Mouse (Mus musculus) lung, embryonic 16.5 days (tissue): Measurements from ENCODE around the gene Olfr697. TPM values are rescaled to one million over a fixed set of nuclear protein-coding genes. Genes with fewer than 3 reads are reported as not detected.
"Not testable (repeated sequence)": the region's sequence is repeated elsewhere in the genome, so short reads cannot be mapped to it uniquely, and the experiment has no call there.

Experiments used
- ATAC-seq: fragments of 200-750 bp; cut with Nextera tagmentation; 2 replicates; pipeline ENCODE4 v1.8.0; 2017; ENCODE audit warnings: low read depth, mild to moderate bottlenecking, moderate library complexity
- H3K27ac ChIP-seq: fragments of 300-500 bp; sonication (generic); 2 replicates; pipeline ENCODE4 v1.5.1; 2014; ENCODE audit warnings: mild to moderate bottlenecking, control low read depth, low read length
- H3K27me3 ChIP-seq: fragments of 300-500 bp; sonication (generic); 2 replicates; pipeline ENCODE4 v1.6.1; 2014; ENCODE audit warnings: low read depth, low read length, mixed read lengths; ENCODE audit not compliant: control insufficient read depth, insufficient read depth
- H3K36me3 ChIP-seq: fragments of 300-500 bp; sonication (generic); 2 replicates; pipeline ENCODE4 v1.6.1; 2014; ENCODE audit warnings: low read length; ENCODE audit not compliant: control insufficient read depth, insufficient read depth
- H3K4me1 ChIP-seq: fragments of 300-500 bp; sonication (generic); replicated peaks from 2 replicates; pipeline ENCODE4 v1.6.1; 2014; ENCODE audit warnings: low read length, mixed read lengths; ENCODE audit not compliant: control insufficient read depth, insufficient read depth
- H3K4me2 ChIP-seq: fragments of 300-500 bp; sonication (generic); 2 replicates; pipeline ENCODE4 v1.6.1; 2014; ENCODE audit warnings: low read depth, low read length, control low read depth
- H3K4me3 ChIP-seq: fragments of 300-500 bp; sonication (generic); 2 replicates; pipeline ENCODE4 v1.5.1; 2014; ENCODE audit warnings: mild to moderate bottlenecking, low read length, control low read depth
- H3K9ac ChIP-seq: fragments of 300-500 bp; sonication (generic); 2 replicates; pipeline ENCODE4 v1.6.1; 2014; ENCODE audit warnings: low read length, control low read depth
- H3K9me3 ChIP-seq: fragments of 300-500 bp; sonication (generic); 2 replicates; pipeline ENCODE4 v1.6.1; 2016; ENCODE audit warnings: low read length; ENCODE audit not compliant: control insufficient read depth
- WGBS: fragments of 180-500 bp; shearing (Covaris S2); extraction: QIAGEN DNeasy Blood & Tissue Kit; methylation state at CpG from one replicate; pipeline ENCODE4 v1.1.7; 2014; 5-methylcytosine and 5-hydroxymethylcytosine counted together
- polyA plus RNA-seq: library from polyadenylated mRNA; unstranded; fragments of >200 nt; fragmentation: Nextera tagmentation; extraction: Ambion mirVana; gene quantifications from 2 replicates; pipeline ENCODE4 v1.2.1, GENCODE M21; 2015

Olfr697 gene
- polyA plus RNA-seq, 1 experiment from 2014 or later, result not detected

GRCm38 (mm10) chr7:106711463-106711862 is 30.8 kb downstream of the Olfr697 start:
- Histone ChIP-seq H3K27ac (no peak overlapping the region), H3K27me3 (no peaks in the 10 kb centered on the region), H3K4me3 (no peak overlapping the region), H3K9me3 (no peaks in the 10 kb centered on the region), H3K36me3 (no peaks in the 10 kb centered on the region), H3K4me2 (no peak overlapping the region), H3K9ac (no peak overlapping the region), H3K4me1 (no peaks in the 10 kb centered on the region)
- no peak for ATAC-seq
- 90% methylated on average over 6 of the region's 6 CpGs for WGBS

GRCm38 (mm10) chr7:106707705-106708104 is 34.5 kb downstream of the Olfr697 start:
- not testable (repeated sequence) for ATAC-seq, H3K4me2 ChIP-seq, H3K9ac ChIP-seq, H3K27ac ChIP-seq, H3K27me3 ChIP-seq, H3K4me1 ChIP-seq, H3K4me3 ChIP-seq, H3K9me3 ChIP-seq, H3K36me3 ChIP-seq
- 92% methylated on average over 10 of the region's 10 CpGs for WGBS

- Histone ChIP-seq H3K27ac (no peak overlapping the region), H3K9me3 (0 out of 2 replicates have a peak, but pooled peaks cover 2% of the 10 kb centered on the region), H3K9ac (no peak overlapping the region), H3K36me3 (no peaks in the 10 kb centered on the region), H3K4me2 (no peak overlapping the region), H3K4me3 (no peak overlapping the region), H3K4me1 (no peaks in the 10 kb centered on the region), H3K27me3 (no peaks in the 10 kb centered on the region)
- ATAC-seq, result no peak
- WGBS, result 52% methylated on average over 1 of the region's 1 CpGs
These were observed 45.4 kb downstream of the Olfr697 start for GRCm38 (mm10) chr7:106696891-106697290.

GRCm38 (mm10) chr7:106692976-106693375 is 49.3 kb downstream of the Olfr697 start:
- WGBS, result 73% methylated on average over 3 of the region's 3 CpGs
- Histone ChIP-seq H3K4me3 (no peak overlapping the region), H3K9me3 (no peaks in the 10 kb centered on the region)

GRCm38 (mm10) chr7:106691714-106692113 is 50.5 kb downstream of the Olfr697 start, which contains the start of gene Olfr694:
Olfr694 (minus strand) TSS chr7:106691814.
- Histone ChIP-seq H3K4me1 (no peaks in the 10 kb centered on the region), H3K9ac (no peak within 1 kb of the TSS), H3K4me2 (no peak within 1 kb of the TSS), H3K36me3 (no peaks in the 10 kb centered on the region), H3K27ac (no peak within 1 kb of the TSS), H3K4me3 (no peak within 1 kb of the TSS), H3K9me3 (no peaks in the 10 kb centered on the region), H3K27me3 (no peaks in the 10 kb centered on the region)
- WGBS, result 93% methylated on average over 1 of the region's 1 CpGs
- ATAC-seq, result no peak

More at GRCm38 (mm10) chr7:106692976-106693375, 49.3 kb downstream of the Olfr697 start:
- ATAC-seq, result no peak
- H3K27ac ChIP-seq, result no peak overlapping the region
- H3K27me3 ChIP-seq, result no peaks in the 10 kb centered on the region
- H3K4me2 ChIP-seq, result no peak overlapping the region
- no peak overlapping the region for H3K9ac ChIP-seq
- no peaks in the 10 kb centered on the region for H3K36me3 ChIP-seq
- H3K4me1 ChIP-seq, result no peaks in the 10 kb centered on the region

Other genes starting within 250 kb of the Olfr697 start
- not detected in 2 replicates for gene Olfr693, start 61.9 kb downstream of the Olfr697 start, polyA plus RNA-seq
- gene Olfr694, start 50.6 kb downstream of the Olfr697 start, polyA plus RNA-seq, result not detected in 2 replicates
- not detected in 2 replicates for gene Olfr695, start 26.0 kb downstream of the Olfr697 start, polyA plus RNA-seq
- not detected in 2 replicates for gene Olfr698, start 13.0 kb upstream of the Olfr697 start, polyA plus RNA-seq
- gene Olfr699, start 50.8 kb upstream of the Olfr697 start, polyA plus RNA-seq, result not detected in 2 replicates
- not detected in 2 replicates for gene Olfr700, start 66.4 kb upstream of the Olfr697 start, polyA plus RNA-seq
- gene Olfr701, start 71.7 kb upstream of the Olfr697 start, polyA plus RNA-seq, result not detected in 2 replicates
- not detected in 2 replicates for gene Olfr702, start 91.5 kb upstream of the Olfr697 start, polyA plus RNA-seq
- not detected in 2 replicates for gene Olfr703, start 100.9 kb upstream of the Olfr697 start, polyA plus RNA-seq
- not detected in 2 replicates for gene Olfr704, start 120.7 kb upstream of the Olfr697 start, polyA plus RNA-seq
- not detected in 2 replicates for gene Olfr705, start 134.4 kb upstream of the Olfr697 start, polyA plus RNA-seq
- gene Olfr706, start 145.7 kb upstream of the Olfr697 start, polyA plus RNA-seq, result not detected in 2 replicates
- not detected in 2 replicates for gene Olfr707, start 158.8 kb upstream of the Olfr697 start, polyA plus RNA-seq
- not detected in 2 replicates for gene Olfr1532-ps1, start 165.6 kb upstream of the Olfr697 start, polyA plus RNA-seq
- not detected in 2 replicates for gene Olfr709-ps1, start 189.8 kb upstream of the Olfr697 start, polyA plus RNA-seq
- not detected in 2 replicates for gene Olfr710, start 205.9 kb upstream of the Olfr697 start, polyA plus RNA-seq
- gene Olfr6, start 221.5 kb upstream of the Olfr697 start, polyA plus RNA-seq, result not detected in 2 replicates
- not detected in 2 replicates for gene Olfr711, start 233.0 kb upstream of the Olfr697 start, polyA plus RNA-seq